Comparison of ENCODE assay signal across 18 mouse cellular contexts in genomic region chr8:57400776-57401631, GRCm38 (mm10). TPM values are rescaled to one million over a fixed set of nuclear protein-coding genes. Genes with fewer than 3 reads are reported as not detected.
A peak's percentile ranks its signal among the peaks of the same experiment; 100 is the strongest.
DNase-seq lines count a peak whose midpoint lies in the region; ATAC-seq and TF ChIP-seq lines count a peak whose summit lies in the region.
"Had no signal": no experiment of that assay in that cellular context is flagged by ENCODE, and none has a peak within 500 bp of the region (broad histone marks: within the 10 kb centered on the region; RNA-seq: fewer than 3 reads in every experiment).

No protein-coding gene starts in this region.

- H3K4me2 ChIP-seq in embryonic facial prominence, embryonic 14.5 days (ENCODE audit: low read depth, low read length): no peak overlapping the region
- no peak overlapping the region for H3K4me2 ChIP-seq in midbrain, embryonic 11.5 days
- H3K4me2 ChIP-seq in midbrain, postnatal 0 days (ENCODE audit: low read depth, low read length, poor library complexity, severe bottlenecking): no peak overlapping the region
- peak overlapping the region; percentile 27; the same call in 1 of the 2 replicates for H3K4me2 ChIP-seq in heart, embryonic 16.5 days (ENCODE audit: low read depth, low read length)
- H3K4me2 ChIP-seq: embryonic facial prominence, embryonic 12.5 days; forebrain, embryonic 13.5 days; hindbrain, embryonic 15.5 days; limb, embryonic 15.5 days; lung, embryonic 14.5 days had no signal

- H3K36me3 ChIP-seq in embryonic facial prominence, embryonic 14.5 days (ENCODE audit: control insufficient read depth, insufficient read depth, low read length): no peaks in the 10 kb centered on the region
- H3K36me3 ChIP-seq in embryonic facial prominence, embryonic 10.5 days (replicated peaks): no peaks in the 10 kb centered on the region
- no peaks in the 10 kb centered on the region for H3K36me3 ChIP-seq in midbrain, embryonic 11.5 days (ENCODE audit: control insufficient read depth, insufficient read depth, low read length)
- H3K36me3 ChIP-seq in midbrain, postnatal 0 days (ENCODE audit: insufficient read depth, low read length): no peaks in the 10 kb centered on the region
- no peaks in the 10 kb centered on the region for H3K36me3 ChIP-seq in heart, embryonic 16.5 days (ENCODE audit: control insufficient read depth, insufficient read depth)
- H3K36me3 ChIP-seq: embryonic facial prominence, embryonic 12.5 days; G1E; hindbrain, embryonic 15.5 days; limb, embryonic 15.5 days had no signal

- ATAC-seq in embryonic facial prominence, embryonic 14.5 days (ENCODE audit: low read depth): 0 out of 2 replicates have a peak, but pooled peaks have one; percentile 41
- peak; percentile 87 for ATAC-seq in midbrain, embryonic 11.5 days (ENCODE audit: low FRiP score)
- ATAC-seq in midbrain, postnatal 0 days (ENCODE audit: low FRiP score): no peak
- peak; percentile 85 for ATAC-seq in heart, embryonic 16.5 days (replicated peaks; ENCODE audit: extremely low read depth, insufficient read depth, low FRiP score)
- ATAC-seq: forebrain, embryonic 13.5 days had no signal

- no peak for DNase-seq in embryonic facial prominence, embryonic 14.5 days (ENCODE audit: low spot score)
- no peak for DNase-seq in embryonic facial prominence, embryonic 10.5 days (ENCODE audit: low spot score)
- peak; percentile 92 for DNase-seq in midbrain, embryonic 11.5 days (ENCODE audit: low spot score, missing footprints)
- DNase-seq in midbrain, postnatal 0 days (ENCODE audit: low spot score): no peak
- no peak for DNase-seq in cerebellum, postnatal 10 days
- no peak for DNase-seq in left cerebral cortex, postnatal 36 days (ENCODE audit: low spot score in 2 of 2)
- DNase-seq in adrenal gland, postnatal 25 days: no peak
- DNase-seq: cerebellum, adult 9-10 months; lung, embryonic 14.5 days had no signal

- H3K4me1 ChIP-seq in embryonic facial prominence, embryonic 14.5 days (ENCODE audit: control insufficient read depth, insufficient read depth, low read length): no peaks in the 10 kb centered on the region
- peaks cover 14% of the 10 kb centered on the region for H3K4me1 ChIP-seq in embryonic facial prominence, embryonic 10.5 days
- peaks cover 11% of the 10 kb centered on the region; the same call in 1 of the 2 replicates for H3K4me1 ChIP-seq in midbrain, embryonic 11.5 days (ENCODE audit: control insufficient read depth, insufficient read depth, low read length)
- H3K4me1 ChIP-seq in midbrain, postnatal 0 days (ENCODE audit: insufficient read depth, low read length): no peaks in the 10 kb centered on the region
- H3K4me1 ChIP-seq in heart, embryonic 16.5 days (ENCODE audit: control insufficient read depth, insufficient read depth, low read length): peaks cover 29% of the 10 kb centered on the region
- H3K4me1 ChIP-seq: embryonic facial prominence, embryonic 12.5 days; hindbrain, embryonic 15.5 days; limb, embryonic 15.5 days had no signal

- 60% methylated on average over 12 of the region's 12 CpGs for WGBS in embryonic facial prominence, embryonic 14.5 days
- WGBS in embryonic facial prominence, embryonic 10.5 days: 66% methylated on average over 12 of the region's 12 CpGs
- 35% methylated on average over 12 of the region's 12 CpGs for WGBS in midbrain, embryonic 11.5 days
- 29% methylated on average over 12 of the region's 12 CpGs for WGBS in midbrain, postnatal 0 days
- WGBS in heart, embryonic 16.5 days: 22% methylated on average over 12 of the region's 12 CpGs

- intact Hi-C loops in left cerebral cortex, postnatal 36 days (cut with DNase I): no loop called here

- no peak overlapping the region for H3K9ac ChIP-seq in embryonic facial prominence, embryonic 14.5 days (ENCODE audit: low read depth, low read length)
- H3K9ac ChIP-seq in midbrain, embryonic 11.5 days (ENCODE audit: low read length): no peak overlapping the region
- no peak overlapping the region for H3K9ac ChIP-seq in midbrain, postnatal 0 days (replicated peaks; ENCODE audit: low read length, poor library complexity, severe bottlenecking)
- H3K9ac ChIP-seq in heart, embryonic 16.5 days (ENCODE audit: low read length): peak overlapping the region; percentile 28
- H3K9ac ChIP-seq: embryonic facial prominence, embryonic 12.5 days; forebrain, embryonic 13.5 days; hindbrain, embryonic 15.5 days; limb, embryonic 15.5 days; lung, embryonic 14.5 days had no signal

- no peaks in the 10 kb centered on the region for H3K27me3 ChIP-seq in embryonic facial prominence, embryonic 14.5 days (replicated peaks; ENCODE audit: control insufficient read depth, insufficient read depth, low read length)
- peaks cover 1% of the 10 kb centered on the region; the same call in 1 of the 2 replicates for H3K27me3 ChIP-seq in embryonic facial prominence, embryonic 10.5 days (replicated peaks; ENCODE audit: low read depth, poor library complexity, severe bottlenecking)
- H3K27me3 ChIP-seq in midbrain, embryonic 11.5 days (ENCODE audit: control insufficient read depth, insufficient read depth, low read length): no peaks in the 10 kb centered on the region
- no peaks in the 10 kb centered on the region for H3K27me3 ChIP-seq in midbrain, postnatal 0 days (ENCODE audit: insufficient read depth, low read length)
- H3K27me3 ChIP-seq in heart, embryonic 16.5 days (ENCODE audit: control insufficient read depth, insufficient read depth, low read length): no peaks in the 10 kb centered on the region
- H3K27me3 ChIP-seq: embryonic facial prominence, embryonic 12.5 days; forebrain, embryonic 13.5 days; hindbrain, embryonic 15.5 days; limb, embryonic 15.5 days had no signal

- TF ChIP-seq CTCF in midbrain, postnatal 0 days (IDR thresholded peaks at IDR 0.05): no peak

- H3K27ac ChIP-seq in embryonic facial prominence, embryonic 14.5 days (replicated peaks; ENCODE audit: low read depth, low read length): no peak overlapping the region
- H3K27ac ChIP-seq in embryonic facial prominence, embryonic 10.5 days (replicated peaks): no peak overlapping the region
- no peak overlapping the region for H3K27ac ChIP-seq in midbrain, embryonic 11.5 days (ENCODE audit: low read depth, low read length)
- no peak overlapping the region for H3K27ac ChIP-seq in midbrain, postnatal 0 days (ENCODE audit: low read depth, low read length)
- peak overlapping the region; percentile 94 for H3K27ac ChIP-seq in heart, embryonic 16.5 days (ENCODE audit: low read length)
- H3K27ac ChIP-seq: embryonic facial prominence, embryonic 12.5 days; forebrain, embryonic 13.5 days; hindbrain, embryonic 15.5 days; left cerebral cortex, adult 2 months; limb, embryonic 15.5 days had no signal

- no peaks in the 10 kb centered on the region for H3K9me3 ChIP-seq in embryonic facial prominence, embryonic 14.5 days (ENCODE audit: control insufficient read depth, low read length)
- no peaks in the 10 kb centered on the region for H3K9me3 ChIP-seq in embryonic facial prominence, embryonic 10.5 days
- no peaks in the 10 kb centered on the region for H3K9me3 ChIP-seq in midbrain, embryonic 11.5 days (ENCODE audit: control insufficient read depth, low read length)
- H3K9me3 ChIP-seq in midbrain, postnatal 0 days (ENCODE audit: low read length): no peaks in the 10 kb centered on the region
- no peaks in the 10 kb centered on the region for H3K9me3 ChIP-seq in heart, embryonic 16.5 days (replicated peaks; ENCODE audit: control insufficient read depth, low read length)
- H3K9me3 ChIP-seq: embryonic facial prominence, embryonic 12.5 days; forebrain, embryonic 13.5 days; G1E; hindbrain, embryonic 15.5 days; limb, embryonic 15.5 days had no signal

- no peak overlapping the region for H3K4me3 ChIP-seq in embryonic facial prominence, embryonic 14.5 days (ENCODE audit: low read depth, low read length)
- no peak overlapping the region for H3K4me3 ChIP-seq in embryonic facial prominence, embryonic 10.5 days
- no peak overlapping the region for H3K4me3 ChIP-seq in midbrain, embryonic 11.5 days (ENCODE audit: low read depth, low read length)
- no peak overlapping the region for H3K4me3 ChIP-seq in midbrain, postnatal 0 days (ENCODE audit: low read depth, low read length)
- H3K4me3 ChIP-seq in heart, embryonic 16.5 days (ENCODE audit: low read length): no peak overlapping the region
- H3K4me3 ChIP-seq: embryonic facial prominence, embryonic 12.5 days; forebrain, embryonic 13.5 days; hindbrain, embryonic 15.5 days; left cerebral cortex, adult 2 months; limb, embryonic 15.5 days had no signal

RNA-seq across cellular contexts. Expression of gene Scrg1, which starts 54.7 kb away (rescaled TPM):
- polyA plus RNA-seq in embryonic facial prominence, embryonic 14.5 days (2014; fragmentation: Nextera tagmentation; extraction: Ambion mirVana): 8.3 and 10.0 TPM in 2 replicates
- polyA plus RNA-seq in embryonic facial prominence, embryonic 10.5 days (2016; fragmentation: Nextera tagmentation; extraction: Ambion mirVana): 0.45 and 1.1 TPM in 2 replicates
- polyA plus RNA-seq in midbrain, embryonic 11.5 days (2014; fragmentation: Nextera tagmentation; extraction: Ambion mirVana): 0.27 TPM in 1 of 2 replicates, not detected in the other
- total RNA-seq in midbrain, postnatal 0 days (2014; rRNA removed): 11.2 and 16.3 TPM in 2 replicates
- 35.2 and 37.7 TPM in 2 replicates for polyA plus RNA-seq in midbrain, postnatal 0 days (2015; fragmentation: Nextera tagmentation; extraction: Ambion mirVana)
- 1.3 and 1.4 TPM in 2 replicates for polyA plus RNA-seq in heart, embryonic 16.5 days (2015; fragmentation: Nextera tagmentation; extraction: Ambion mirVana)
- total RNA-seq in left cerebral cortex, postnatal 36 days (2021): 10 to 100 TPM; 44.0 to 48.8 TPM
- not detected in 2 replicates for total RNA-seq in adrenal gland, postnatal 25 days (2021)
- total RNA-seq: G1E; gastrocnemius, adult 18-20 months; megakaryocyte-erythroid progenitor cell, adult 5-6 weeks had no signal
- polyA plus RNA-seq: G1E had no signal
